Mouse (Mus musculus): ENCODE measurements at regions not wholly inside any gene's neighbourhood (a gene's known extent, or its start where the extent isn't known, plus 50 kb on each side); places are given as distances from the start of the nearest gene placed in this dataset.

DNA sequence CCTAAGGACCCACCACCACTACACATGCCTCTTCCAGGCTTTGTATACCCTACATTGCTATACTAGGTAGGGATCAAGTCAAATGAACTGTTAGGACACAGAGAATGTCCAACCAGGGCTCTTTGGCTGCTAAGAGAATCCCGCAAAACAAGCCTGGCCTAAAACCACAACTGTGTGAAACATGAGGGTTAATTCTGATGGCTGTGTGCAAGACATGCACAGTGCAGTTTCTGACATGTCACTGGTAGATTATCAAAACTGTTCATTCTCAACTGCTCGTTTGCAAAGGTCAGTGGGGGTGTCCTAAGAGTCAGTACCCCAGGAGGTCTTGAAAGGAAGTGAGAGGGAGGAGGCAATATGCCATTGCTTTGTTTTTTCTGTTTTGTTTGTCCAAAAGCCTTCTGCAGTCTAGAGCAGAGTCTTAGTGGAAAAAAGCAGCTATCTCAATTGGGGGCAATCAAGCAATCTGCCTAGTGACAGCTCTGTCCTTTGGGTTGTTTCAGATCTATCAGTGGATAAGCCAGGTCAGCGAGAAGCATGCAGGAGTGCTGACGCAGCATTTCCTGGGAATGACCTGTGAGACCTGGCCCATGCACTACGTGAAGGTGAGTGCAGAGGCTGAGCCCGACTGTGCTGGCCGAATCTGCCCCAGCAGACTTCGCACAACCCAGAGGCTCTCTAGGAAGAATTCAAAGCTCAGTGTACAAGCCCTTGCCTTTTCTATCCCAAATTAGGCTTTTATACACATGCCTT lies 151.3 kb upstream of the 4933402D24Rik start:
- no peak for ATAC-seq (ENCODE audit: insufficient read depth)
- H3K9ac ChIP-seq = no peak overlapping the region
- no peaks in the 10 kb centered on the region for H3K36me3 ChIP-seq (ENCODE audit: insufficient read depth)
- no peak for DNase-seq
- 50% methylated on average over 8 of the region's 8 CpGs for WGBS
- no peak for TF ChIP-seq CTCF (IDR thresholded peaks at IDR 0.05; ENCODE audit: low read depth)
- H3K4me2 ChIP-seq = no peak overlapping the region
- no peaks in the 10 kb centered on the region for H3K4me1 ChIP-seq (ENCODE audit: insufficient read depth)
- H3K4me3 ChIP-seq (ENCODE audit: low read depth, low read length) = no peak overlapping the region
- no peaks in the 10 kb centered on the region for H3K9me3 ChIP-seq (ENCODE audit: low read depth, low read length)
- H3K27ac ChIP-seq (ENCODE audit: low read depth) = no peak overlapping the region
- H3K27me3 ChIP-seq (ENCODE audit: insufficient read depth, low read length) = no peaks in the 10 kb centered on the region

DNA sequence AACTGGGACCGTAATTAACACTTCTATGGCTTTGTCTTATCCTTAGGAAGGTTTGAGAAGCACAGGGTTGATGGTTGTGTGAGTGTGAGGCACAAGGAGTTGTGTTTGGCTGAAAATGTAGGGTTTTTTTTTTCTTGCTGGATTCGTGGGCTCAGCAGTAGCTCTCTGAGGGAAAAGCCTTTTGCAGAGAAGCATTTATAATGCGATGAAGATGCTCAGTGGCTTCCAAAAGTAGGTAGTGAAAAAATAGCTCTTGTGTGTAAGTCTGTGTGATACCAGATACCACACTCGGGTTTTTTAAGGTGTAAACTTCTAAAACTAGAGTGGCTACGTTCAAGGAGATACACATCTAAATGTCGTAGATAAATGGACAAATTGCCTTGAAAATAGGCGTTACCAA lies 149.1 kb upstream of the 4933402D24Rik start:
- no peaks in the 10 kb centered on the region for H3K36me3 ChIP-seq (ENCODE audit: insufficient read depth)
- no peaks in the 10 kb centered on the region for H3K4me1 ChIP-seq (ENCODE audit: insufficient read depth)
- DNase-seq (no peak), ATAC-seq (ENCODE audit: insufficient read depth) (no peak)
- no peaks in the 10 kb centered on the region for H3K27me3 ChIP-seq (ENCODE audit: insufficient read depth, low read length)
- no peak for TF ChIP-seq CTCF (IDR thresholded peaks at IDR 0.05; ENCODE audit: low read depth)
- H3K9ac ChIP-seq = no peak overlapping the region
- no peak overlapping the region for H3K4me3 ChIP-seq (ENCODE audit: low read depth, low read length)
- WGBS = 69% methylated on average over 7 of the region's 7 CpGs
- no peaks in the 10 kb centered on the region for H3K9me3 ChIP-seq (ENCODE audit: low read depth, low read length)
- H3K4me2 ChIP-seq = no peak overlapping the region
- no peak overlapping the region for H3K27ac ChIP-seq (ENCODE audit: low read depth)

DNA sequence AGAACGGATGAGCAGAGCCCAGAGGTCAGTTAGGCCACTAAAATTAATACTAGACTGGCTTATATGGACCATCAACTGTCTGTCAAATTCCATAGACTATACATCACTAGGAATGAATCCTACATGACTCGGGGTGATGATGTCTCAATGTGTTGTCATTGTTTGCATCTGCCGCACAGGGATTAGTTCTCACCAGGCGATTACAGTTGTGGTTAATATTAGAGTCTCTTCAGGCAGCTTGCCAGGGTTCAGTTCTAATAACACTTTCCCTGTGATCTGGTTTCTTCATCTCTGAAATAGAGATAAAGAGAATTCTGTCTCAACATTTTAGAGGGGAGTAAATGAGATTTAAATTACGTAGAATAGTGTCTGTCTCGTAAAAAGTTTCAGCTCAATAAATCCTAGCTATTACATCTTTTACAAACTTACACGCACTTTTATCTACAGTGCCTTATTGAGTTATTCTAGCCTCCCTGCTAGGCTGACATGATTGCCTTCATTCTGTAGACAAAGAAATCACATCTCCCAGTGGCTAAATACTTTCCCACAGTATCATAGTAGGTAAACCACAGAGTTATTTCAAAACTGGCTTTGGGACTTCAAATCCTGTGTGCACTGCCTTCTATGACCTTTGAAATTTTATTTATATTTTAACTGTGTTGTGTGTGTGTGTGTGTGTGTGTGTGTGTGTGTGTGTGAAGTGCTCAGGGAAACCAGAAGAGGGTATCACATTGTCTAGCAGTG lies 148.0 kb upstream of the 4933402D24Rik start:
- H3K27ac ChIP-seq (ENCODE audit: low read depth) = no peak overlapping the region
- TF ChIP-seq CTCF (IDR thresholded peaks at IDR 0.05; ENCODE audit: low read depth) = no peak
- H3K36me3 ChIP-seq (ENCODE audit: insufficient read depth) = no peaks in the 10 kb centered on the region
- H3K4me3 ChIP-seq (ENCODE audit: low read depth, low read length) = no peak overlapping the region
- DNase-seq (no peak), ATAC-seq (ENCODE audit: insufficient read depth) (no peak)
- H3K4me2 ChIP-seq = no peak overlapping the region
- H3K27me3 ChIP-seq (ENCODE audit: insufficient read depth, low read length) = no peaks in the 10 kb centered on the region
- 74% methylated on average over 7 of the region's 7 CpGs for WGBS
- no peaks in the 10 kb centered on the region for H3K4me1 ChIP-seq (ENCODE audit: insufficient read depth)
- H3K9me3 ChIP-seq (ENCODE audit: low read depth, low read length) = no peaks in the 10 kb centered on the region
- no peak overlapping the region for H3K9ac ChIP-seq

- Histone ChIP-seq H3K36me3 (ENCODE audit: insufficient read depth) (no peaks in the 10 kb centered on the region), H3K27me3 (ENCODE audit: insufficient read depth, low read length) (no peaks in the 10 kb centered on the region), H3K9ac (no peak overlapping the region), H3K9me3 (ENCODE audit: low read depth, low read length) (no peaks in the 10 kb centered on the region), H3K4me3 (ENCODE audit: low read depth, low read length) (no peak overlapping the region), H3K4me2 (no peak overlapping the region), H3K27ac (ENCODE audit: low read depth) (no peak overlapping the region), H3K4me1 (ENCODE audit: insufficient read depth) (no peaks in the 10 kb centered on the region)
- no peak for TF ChIP-seq CTCF (IDR thresholded peaks at IDR 0.05; ENCODE audit: low read depth)
- WGBS = 70% methylated on average over 3 of the region's 3 CpGs
- DNase-seq = no peak
- ATAC-seq (ENCODE audit: insufficient read depth) = no peak
These were observed 141.7 kb upstream of the 4933402D24Rik start for GRCm38 (mm10) chr1:63910765-63911164.

DNA sequence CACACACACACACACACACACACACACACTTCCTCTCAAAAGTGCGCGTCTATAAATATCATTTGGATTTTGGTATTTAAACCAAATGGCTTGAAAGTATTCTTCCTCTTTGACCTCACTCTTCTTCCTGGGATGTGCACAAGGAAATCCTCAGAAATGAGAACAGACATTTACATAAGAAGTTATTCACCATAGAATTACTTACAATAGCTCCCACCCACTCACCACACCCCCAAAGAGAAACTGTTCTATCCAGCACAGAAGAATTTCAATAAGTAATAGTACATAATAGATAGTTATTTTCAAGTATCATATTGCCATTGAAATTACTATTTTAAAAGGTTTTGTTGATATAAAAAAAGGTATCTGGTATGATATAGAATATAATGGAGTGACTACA lies 140.1 kb upstream of the 4933402D24Rik start:
- Histone ChIP-seq H3K36me3 (ENCODE audit: insufficient read depth) (no peaks in the 10 kb centered on the region), H3K27ac (ENCODE audit: low read depth) (no peak overlapping the region), H3K4me1 (ENCODE audit: insufficient read depth) (no peaks in the 10 kb centered on the region), H3K4me2 (no peak overlapping the region), H3K9ac (no peak overlapping the region), H3K27me3 (ENCODE audit: insufficient read depth, low read length) (no peaks in the 10 kb centered on the region), H3K9me3 (ENCODE audit: low read depth, low read length) (no peaks in the 10 kb centered on the region), H3K4me3 (ENCODE audit: low read depth, low read length) (no peak overlapping the region)
- no peak for TF ChIP-seq CTCF (IDR thresholded peaks at IDR 0.05; ENCODE audit: low read depth)
- ATAC-seq (ENCODE audit: insufficient read depth) (no peak), DNase-seq (no peak)
- 86% methylated on average over 2 of the region's 2 CpGs for WGBS

DNA sequence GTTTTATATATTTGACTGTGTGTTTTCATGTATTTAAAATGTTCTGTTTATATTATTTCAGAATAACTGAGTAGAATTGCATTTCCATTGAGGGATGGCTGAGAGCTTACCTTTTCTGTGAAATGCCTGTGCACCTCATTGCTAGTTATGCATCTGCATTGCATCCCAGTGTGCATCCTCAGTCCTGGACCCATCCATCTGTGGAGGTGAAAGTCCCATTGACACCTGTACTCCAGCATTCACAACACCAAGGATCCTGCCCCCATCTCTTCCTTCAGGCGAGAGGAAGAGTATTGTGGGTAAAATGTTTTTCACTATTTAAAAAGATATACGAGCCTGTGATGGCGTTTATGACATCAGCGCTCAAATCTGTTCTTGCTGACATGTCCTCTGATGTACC lies 134.6 kb upstream of the 4933402D24Rik start:
- DNase-seq (no peak), ATAC-seq (ENCODE audit: insufficient read depth) (no peak)
- TF ChIP-seq CTCF (IDR thresholded peaks at IDR 0.05; ENCODE audit: low read depth) = no peak
- no peaks in the 10 kb centered on the region for H3K4me1 ChIP-seq (ENCODE audit: insufficient read depth)
- no peak overlapping the region for H3K4me3 ChIP-seq (ENCODE audit: low read depth, low read length)
- 71% methylated on average over 4 of the region's 4 CpGs for WGBS
- no peaks in the 10 kb centered on the region for H3K36me3 ChIP-seq (ENCODE audit: insufficient read depth)
- no peaks in the 10 kb centered on the region for H3K9me3 ChIP-seq (ENCODE audit: low read depth, low read length)
- H3K9ac ChIP-seq = no peak overlapping the region
- no peaks in the 10 kb centered on the region for H3K27me3 ChIP-seq (ENCODE audit: insufficient read depth, low read length)
- H3K27ac ChIP-seq (ENCODE audit: low read depth) = no peak overlapping the region
- H3K4me2 ChIP-seq = no peak overlapping the region

DNA sequence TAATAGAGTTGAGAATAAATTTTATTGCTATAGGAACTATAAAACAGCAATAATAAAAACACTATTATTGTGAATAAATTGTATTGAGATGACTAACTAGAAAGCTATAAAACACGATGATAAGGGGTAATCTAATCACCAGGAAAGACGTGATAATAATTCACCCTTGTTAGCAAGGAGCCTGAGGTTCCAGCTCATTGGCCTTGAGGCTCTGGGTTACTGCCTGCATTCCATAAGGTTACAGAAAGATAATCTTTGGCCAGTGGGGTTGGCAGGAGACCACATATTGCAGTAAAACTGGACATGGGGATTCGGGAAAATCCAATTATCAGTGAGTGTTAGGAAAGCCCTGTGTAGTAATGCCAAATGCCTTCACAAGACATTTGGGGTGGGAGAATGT lies 134.1 kb upstream of the 4933402D24Rik start:
- H3K4me1 ChIP-seq (ENCODE audit: insufficient read depth) = no peaks in the 10 kb centered on the region
- TF ChIP-seq CTCF (IDR thresholded peaks at IDR 0.05; ENCODE audit: low read depth) = no peak
- 44% methylated on average over 3 of the region's 3 CpGs for WGBS
- no peak overlapping the region for H3K27ac ChIP-seq (ENCODE audit: low read depth)
- no peaks in the 10 kb centered on the region for H3K9me3 ChIP-seq (ENCODE audit: low read depth, low read length)
- H3K4me3 ChIP-seq (ENCODE audit: low read depth, low read length) = no peak overlapping the region
- ATAC-seq (ENCODE audit: insufficient read depth) = no peak; the same call in 1 of the 2 replicates
- DNase-seq = peak; percentile 62
- no peaks in the 10 kb centered on the region for H3K36me3 ChIP-seq (ENCODE audit: insufficient read depth)
- H3K9ac ChIP-seq = no peak overlapping the region
- no peak overlapping the region for H3K4me2 ChIP-seq
- no peaks in the 10 kb centered on the region for H3K27me3 ChIP-seq (ENCODE audit: insufficient read depth, low read length)

Data from lung, embryonic 14.5 days (tissue).